Mouse (Mus musculus): Measurements from ENCODE around the gene Krt23.

Krt23 gene

DNA sequence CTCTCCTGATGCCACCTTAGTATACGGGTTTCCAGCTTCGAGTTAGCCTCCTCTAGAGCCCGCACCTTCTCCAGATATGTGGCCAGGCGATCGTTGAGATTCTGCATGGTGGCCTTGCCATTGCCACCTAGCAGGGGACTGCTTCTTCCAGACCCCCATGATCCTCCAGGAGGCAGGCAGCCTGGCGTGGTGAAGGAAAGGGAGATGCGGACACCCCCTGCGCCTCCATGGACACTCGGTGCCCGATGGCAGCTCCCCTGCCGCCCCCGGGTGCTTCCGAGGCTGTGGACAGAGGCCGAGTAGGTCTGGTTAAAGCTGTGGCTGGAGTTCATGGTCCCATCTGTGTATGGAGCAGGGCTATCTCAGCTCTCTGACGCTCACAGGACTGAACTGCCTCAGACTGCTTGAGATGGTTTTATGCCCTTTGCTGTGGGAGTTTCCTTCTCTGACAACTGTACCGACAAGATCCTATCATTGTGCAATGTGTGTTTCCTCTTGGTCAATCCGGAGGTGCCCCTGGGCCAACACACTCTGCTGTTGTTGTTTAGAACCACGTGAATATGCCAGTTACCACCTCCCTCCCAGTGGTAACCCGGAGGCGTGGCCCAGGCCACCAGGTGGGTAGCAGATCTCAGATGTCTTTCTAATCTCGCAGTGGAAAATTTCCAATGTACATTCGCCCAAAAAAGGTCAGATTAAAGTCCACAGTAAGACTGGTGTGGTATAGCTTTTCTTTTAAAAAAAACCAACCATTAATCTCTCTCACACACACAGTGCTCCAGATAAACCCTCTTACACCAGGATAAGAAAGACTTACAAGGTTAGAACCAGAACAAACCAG lies at the start of gene Krt23:
Gene Krt23 (minus strand): TSS at position 405 of the 841 bp plus-strand sequence.
- no peak for DNase-seq (ENCODE audit: low spot score)

DNA sequence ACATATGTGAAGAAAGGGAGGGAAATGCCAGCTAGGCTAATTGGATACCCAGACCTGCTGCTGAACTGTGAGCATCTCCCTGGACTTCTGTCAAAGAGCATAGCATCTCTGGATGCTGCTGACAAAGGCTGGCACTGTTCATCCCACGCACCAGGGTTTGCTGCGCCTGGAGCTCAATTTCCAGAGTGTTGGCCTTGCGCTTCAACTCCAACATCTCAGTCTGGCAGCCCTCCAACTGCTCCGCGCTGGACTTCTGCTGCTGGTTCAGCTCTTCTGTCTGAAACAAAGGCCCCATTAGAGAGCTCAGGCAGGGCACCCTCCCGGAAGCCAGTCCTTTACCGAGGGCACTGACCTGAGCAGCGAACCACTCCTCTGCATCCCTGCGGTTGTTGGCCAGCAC lies 46.8 kb upstream of the Krt23 start:
- no peak for DNase-seq (ENCODE audit: low spot score)

DNA sequence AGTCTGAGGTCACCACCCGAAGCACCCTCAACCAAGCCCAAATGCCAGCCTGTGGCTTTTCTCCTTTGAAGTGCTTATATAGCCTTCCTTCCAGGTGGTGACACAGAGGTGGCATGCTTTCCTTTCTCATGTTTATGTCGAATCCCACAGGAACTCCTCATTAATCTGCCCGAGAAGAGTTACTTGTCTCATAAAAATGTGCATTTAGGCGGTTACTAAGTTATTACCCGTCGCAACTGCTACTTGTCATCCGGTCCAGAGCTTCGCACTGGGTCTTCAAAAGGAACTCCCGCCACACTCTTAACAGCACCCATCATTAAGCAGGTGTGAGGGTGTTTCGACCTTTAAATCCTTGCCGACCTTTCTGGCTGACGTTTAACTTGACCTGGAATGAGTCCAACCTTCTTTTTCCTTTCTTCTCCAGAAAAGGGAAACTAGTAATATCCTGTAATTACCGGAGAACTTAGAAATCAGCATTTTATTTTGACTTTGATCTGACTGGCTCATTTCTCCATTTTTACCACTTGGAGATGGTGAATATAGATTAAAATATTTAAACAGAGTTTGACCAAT lies 28.4 kb upstream of the Krt23 start, which contains the start of gene Krt39:
Gene Krt39 (minus strand): TSS at position 51 of the 573 bp plus-strand sequence.
- no peak for DNase-seq (ENCODE audit: low spot score)

DNA sequence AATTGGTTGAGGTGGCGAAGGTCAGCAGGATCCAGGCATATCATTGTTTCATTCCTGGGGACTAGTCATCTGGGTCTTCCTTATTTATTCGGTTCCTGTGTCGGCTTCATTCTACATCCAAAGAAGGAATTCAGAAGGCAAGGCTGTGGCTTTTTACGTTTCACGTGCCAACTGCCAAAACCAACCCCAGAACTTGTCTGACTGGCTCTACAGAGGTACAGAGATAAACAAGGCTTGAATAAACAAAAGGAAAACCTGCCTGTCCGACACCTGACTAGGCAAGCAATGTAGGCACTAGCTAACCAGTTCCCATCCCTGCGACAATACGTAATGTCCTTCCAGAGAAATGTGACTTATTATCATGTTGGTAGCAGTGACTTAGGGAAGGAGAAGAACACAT lies 21.2 kb upstream of the Krt23 start:
- DNase-seq (ENCODE audit: low spot score), result no peak

DNA sequence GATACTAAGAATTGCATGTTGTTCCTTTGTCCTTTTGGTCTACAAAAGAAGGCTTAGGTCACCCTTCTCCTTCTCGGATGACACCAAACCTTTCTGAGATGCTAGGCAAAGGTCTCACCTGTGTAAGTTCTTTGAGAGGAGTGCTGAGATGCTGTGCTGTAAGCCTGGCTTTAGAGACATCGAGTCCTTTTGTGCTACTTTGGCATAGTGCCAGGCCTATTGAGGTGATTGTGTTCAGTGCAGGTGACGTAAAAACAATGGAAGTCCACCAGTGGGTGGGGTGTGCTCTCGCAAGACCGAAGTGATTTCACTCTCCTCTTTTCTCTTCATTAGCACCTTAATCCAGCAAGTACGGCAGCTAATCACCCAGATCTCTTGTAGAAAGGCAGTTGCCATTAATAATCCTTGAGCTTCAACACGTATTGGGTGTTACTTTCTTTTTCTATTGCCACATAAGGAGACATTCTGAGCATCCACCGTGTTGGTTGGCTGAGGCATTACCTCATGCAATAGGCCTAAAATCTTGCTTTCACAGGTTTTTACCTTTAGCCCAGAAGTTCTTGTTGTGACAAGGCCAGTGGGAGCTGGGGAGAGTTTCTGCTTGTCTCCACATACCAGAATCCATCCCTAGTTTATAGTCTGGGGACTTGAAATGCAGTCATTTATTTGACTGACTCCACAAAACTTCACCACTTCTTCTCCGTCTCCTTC lies 7.3 kb upstream of the Krt23 start:
- DNase-seq (ENCODE audit: low spot score), result no peak

DNA sequence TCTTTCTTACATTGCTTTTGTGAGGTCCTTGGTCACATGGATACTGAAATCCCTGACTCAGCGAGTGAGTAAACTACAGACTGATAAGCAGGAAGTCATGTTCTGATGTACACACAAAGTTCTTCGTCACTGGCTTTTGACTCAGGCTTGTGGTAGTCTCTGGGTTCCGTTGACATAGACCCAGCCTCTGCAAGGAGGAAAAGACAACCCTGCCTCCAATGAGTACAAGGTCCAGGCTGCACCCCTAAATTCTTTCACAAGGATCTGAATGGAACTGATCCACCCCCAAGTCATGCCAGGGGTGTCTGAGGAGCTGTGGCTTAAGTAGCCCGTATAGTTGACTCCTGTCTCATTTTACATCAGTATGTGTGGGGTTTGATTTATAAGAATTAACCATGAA lies 3.5 kb upstream of the Krt23 start:
- no peak for DNase-seq (ENCODE audit: low spot score)

DNA sequence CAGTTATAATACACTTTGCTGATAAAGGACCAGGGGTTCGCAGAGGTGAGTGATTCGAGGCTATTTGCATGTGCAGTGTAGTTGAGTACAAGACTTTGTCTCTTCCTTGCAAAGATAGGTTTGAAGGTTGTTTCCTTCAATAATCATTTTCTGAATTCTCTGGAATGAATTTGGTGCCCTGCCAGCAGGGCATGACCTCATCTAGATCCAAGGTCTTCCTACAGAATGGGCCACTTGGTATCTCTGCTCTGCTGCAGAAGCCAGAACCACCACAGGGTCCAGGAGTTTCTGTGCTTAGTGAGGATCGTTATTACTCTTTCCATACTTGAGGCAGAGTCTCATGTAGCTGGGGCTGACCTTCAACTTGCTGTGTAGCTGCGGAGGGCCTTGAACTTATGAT lies 1.8 kb upstream of the Krt23 start:
- no peak for DNase-seq (ENCODE audit: low spot score)

DNA sequence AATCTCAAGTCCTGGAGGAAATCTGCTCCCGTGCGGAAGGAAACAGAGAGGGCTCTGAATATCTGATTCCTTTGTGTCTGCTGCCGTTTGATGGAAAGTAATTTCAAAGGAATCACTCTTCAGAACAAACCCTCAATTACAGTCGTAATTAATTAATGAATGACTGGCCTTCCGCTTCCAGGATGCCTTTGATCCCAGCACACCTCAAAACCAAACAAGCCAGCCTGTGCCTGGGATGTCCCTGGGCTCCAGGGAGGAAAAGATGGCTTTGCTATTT lies 575 bp upstream of the Krt23 start:
- DNase-seq (ENCODE audit: low spot score), result no peak

DNA sequence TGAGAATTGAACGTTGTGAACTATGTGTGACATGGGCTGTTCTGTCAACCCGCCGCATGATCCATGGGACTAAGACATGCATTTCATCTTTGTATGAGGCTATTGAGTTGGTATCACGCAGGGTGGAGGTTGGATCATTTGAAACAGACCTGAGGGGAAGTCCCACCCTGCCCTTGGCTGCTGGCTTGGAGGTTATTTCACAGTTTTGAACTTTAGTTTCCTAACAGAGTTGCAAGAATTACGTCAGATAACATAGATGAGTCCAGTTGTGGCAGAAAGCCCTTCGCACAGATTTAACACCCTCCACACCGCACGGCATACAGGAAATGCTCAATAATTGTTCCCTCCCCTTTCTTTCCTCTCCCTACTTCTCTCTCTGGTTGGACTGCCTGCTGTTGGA lies 1.9 kb downstream of the Krt23 start:
- no peak for DNase-seq (ENCODE audit: low spot score)

DNA sequence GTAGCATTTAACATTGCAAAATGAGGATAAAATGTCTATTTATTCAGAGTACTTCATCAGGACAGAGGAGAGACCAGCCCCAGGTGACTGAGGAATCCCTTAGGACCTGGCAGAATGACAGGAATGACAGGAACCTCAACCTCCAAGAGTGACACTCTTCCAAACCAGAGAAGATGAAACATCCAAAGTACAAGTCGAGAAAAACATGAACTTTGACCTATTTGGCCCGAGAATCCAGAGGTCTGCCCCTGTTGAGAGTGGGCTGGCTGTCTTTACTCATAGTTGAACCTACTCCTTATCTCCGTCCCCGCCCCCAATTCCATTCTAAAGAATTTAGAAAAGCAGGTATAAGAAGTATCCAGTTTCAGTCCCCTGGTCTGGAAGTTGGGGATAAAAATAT lies 2.3 kb downstream of the Krt23 start:
- no peak for DNase-seq (ENCODE audit: low spot score)

DNA sequence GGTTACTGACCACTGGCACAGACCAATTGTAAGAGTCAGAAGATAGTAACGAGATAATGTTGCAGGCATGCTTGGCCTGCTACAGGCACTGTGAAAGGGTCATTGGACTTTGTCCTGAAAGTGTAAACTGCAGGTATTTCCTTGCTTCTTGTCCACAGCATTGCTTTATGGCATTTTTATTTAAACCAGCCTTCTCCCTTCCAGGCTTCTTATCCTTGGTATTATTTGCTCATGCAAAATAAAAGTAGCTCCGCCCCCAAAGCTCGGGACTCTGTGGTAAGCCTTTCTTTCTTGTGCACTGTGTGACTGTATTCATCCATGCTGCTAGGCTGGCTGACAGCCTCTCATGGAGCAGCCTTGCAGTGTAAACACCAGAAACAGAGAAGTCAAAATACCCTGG lies 3.7 kb downstream of the Krt23 start:
- DNase-seq (ENCODE audit: low spot score), result no peak

DNA sequence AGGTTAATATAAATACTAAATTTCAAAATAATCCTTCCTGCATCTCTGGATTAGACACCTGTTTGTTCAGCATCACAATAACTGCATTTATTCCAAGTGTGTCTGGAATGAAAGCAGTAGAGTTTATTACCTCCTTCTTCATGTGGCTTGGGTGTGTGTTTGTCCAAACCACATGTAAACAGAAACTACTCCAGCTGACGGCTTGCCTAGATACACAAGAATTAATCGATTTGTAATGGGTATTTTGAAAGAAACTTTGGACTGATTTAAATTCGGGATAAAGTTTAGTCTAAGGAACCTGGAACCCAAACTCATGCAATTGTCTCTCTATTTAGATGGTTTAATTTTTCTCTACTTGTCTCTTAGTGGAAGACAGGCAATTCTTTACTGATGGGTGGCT lies 18.0 kb downstream of the Krt23 start:
- DNase-seq (ENCODE audit: low spot score), result no peak

DNA sequence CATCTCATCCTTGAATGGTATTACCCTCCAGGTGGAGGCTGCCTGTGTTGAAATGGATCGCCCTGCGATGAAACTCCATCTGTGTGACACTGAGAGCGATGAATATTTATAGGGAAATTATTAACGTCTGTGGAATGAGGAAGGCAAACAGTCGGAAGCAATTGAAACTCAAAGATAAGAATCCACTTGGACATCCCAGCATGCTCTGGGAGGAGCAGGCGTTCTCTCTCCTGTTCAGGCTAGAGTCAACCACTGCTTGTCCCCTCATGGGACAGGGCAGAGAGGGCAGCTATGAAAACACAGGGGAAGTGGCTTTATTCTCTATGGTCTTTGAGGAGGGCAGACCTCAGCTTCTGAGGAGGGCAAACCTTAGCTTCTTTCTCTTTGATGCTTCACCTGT lies 19.5 kb downstream of the Krt23 start:
- DNase-seq (ENCODE audit: low spot score), result no peak

DNA sequence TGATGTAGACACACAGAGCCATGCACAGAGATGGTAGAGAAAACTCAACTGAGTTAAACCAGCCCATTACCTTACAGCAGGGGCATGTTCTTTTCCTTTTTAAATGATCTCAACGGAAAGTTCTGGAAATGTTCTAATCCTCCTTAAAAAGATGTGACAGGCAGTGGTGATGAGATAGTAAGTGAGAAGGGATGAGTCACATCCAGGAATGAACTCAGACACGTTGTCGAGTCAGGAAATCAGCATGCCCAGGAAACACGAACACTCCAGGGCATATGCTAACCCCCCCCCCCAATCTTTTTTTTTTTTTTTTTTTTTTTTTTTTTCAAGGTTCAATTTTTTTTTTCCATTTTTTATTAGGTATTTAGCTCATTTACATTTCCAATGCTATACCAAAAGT lies 20.5 kb downstream of the Krt23 start:
- DNase-seq (ENCODE audit: low spot score), result no peak

DNA sequence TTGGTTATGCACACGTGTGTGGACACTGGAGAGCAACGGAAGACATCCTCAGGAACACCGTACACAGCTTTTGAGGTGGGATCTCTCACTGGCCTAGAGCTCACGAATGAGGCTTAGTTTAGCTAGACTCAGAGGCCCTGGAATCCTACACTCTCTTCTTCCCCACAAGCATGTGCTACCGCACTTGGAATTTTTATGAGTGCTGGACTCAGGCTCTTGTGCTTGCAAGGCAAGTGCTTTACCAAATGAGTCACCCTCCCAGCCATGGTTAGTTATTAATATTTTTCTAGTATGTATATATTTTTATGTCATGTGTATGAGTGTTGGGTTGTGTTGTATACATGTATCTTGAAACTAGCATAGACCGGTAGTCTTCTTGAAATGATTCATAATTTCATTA lies 21.0 kb downstream of the Krt23 start:
- DNase-seq (ENCODE audit: low spot score), result no peak

DNA sequence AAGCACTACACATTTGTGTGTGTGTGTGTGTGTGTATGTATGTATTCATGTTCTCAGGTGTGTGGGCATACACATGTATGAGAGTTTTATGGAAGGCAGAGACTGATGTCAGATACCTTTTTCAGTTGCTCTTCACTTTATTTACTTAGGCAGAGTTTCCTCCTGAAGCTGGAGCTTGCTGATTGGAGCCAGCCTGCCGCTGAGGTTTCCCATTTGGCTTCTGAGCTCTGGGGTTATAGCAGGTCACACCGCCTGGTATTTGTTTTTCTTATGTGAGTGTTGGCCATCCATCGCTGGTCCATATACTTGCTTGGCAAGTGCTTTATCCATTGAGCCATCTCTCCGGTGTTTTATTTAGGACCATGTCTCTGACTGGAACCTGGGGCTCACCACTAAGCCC lies 23.7 kb downstream of the Krt23 start:
- DNase-seq (ENCODE audit: low spot score), result no peak

DNA sequence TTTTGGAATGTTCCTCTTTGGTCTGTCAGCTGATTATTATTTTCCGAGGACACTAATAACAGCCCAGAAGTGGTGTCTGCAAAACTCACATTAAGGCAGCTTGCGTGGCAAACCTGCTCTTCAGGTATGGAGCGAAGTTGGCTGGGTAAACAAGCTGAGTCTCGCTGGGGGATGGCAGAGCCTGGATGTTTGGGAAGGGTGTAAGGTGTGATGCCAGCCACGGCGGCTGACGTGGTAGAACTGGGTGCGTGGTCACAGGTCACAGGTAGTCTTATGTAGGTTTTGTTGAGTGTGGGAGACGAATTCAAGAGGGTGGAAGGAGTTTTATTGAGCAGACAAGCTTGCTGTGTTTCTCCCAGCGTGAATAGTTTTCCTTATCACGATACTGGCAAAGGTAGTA lies 24.4 kb downstream of the Krt23 start:
- no peak for DNase-seq (ENCODE audit: low spot score)

DNA sequence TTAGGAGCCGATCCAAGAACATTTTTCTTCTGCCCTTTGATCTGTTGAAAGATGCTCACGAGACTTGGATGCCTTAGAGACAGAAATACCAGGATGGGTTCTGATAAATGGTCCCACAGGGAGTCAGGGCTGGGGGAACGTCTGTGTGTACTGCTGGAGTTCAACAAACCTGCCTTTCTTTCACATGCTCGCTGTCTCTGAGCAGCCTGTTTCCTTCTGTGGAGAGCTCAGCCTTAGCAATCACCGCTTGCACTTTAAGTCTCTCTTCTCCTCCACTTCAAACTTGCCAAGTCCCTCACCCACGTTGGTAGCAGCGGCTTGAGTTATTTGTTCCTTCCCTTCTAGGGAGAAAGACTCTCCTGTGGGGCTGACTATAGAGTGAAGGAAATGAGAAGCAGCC lies 26.6 kb downstream of the Krt23 start:
- DNase-seq (ENCODE audit: low spot score), result no peak

DNA sequence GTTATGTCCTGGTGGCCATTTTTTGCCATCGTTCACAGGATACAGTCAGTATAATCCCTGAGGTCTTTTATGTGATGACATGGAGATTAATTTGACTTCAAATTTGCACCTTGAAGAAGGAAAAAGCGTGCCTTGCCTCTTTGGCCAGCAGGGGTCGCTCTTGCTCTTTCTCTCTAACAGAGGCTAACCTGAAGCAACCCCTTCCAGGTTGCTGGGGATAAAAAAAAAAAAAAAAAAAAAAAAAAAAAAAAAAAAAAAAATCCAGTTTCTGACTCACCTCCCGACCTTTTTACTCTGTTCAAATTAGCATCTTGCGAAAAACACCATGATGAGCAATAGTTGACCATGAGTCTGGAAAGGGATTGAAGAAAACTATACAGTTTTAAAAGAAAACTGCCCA lies 28.1 kb downstream of the Krt23 start:
- DNase-seq (ENCODE audit: low spot score), result peak; percentile 9

DNA sequence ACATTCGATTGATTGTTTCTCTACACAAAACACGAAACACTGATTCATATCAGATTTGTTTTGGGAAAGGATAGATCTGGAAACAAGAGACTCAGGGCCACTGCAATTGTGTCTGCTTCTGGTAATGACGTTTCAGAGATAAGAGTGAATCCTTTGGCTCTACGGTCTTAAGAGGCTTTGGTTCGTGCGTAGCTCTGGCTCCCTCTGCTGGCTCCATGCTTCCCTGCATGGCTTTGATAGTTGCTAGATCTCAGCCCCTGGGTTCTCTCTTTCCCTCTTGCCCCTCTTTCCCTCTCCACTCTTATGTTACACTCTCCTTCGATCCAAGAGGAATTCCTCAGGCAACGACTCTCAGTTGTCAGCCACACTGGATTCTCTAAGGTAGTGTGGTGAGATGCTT lies 29.8 kb downstream of the Krt23 start:
- DNase-seq (ENCODE audit: low spot score), result peak; percentile 5

DNA sequence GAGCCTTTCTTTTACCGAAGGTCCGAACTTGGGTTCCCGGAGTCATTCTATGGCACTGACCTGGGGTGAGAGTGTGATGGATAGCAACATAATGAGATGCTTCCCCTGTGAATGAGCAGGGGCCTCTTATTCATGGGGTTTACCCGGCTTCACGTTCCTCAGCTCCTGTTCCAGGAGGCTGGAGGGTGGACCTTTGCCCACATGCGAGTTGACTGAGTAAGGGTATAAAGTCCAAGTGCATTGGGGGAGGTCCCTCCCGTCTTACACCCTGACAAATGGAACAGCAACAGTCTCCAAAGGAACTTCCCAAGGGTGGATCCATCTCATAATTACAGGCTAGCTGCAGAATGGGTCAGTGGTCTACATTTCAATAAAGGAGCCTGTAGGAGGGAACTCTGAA lies 31.2 kb downstream of the Krt23 start:
- no peak for DNase-seq (ENCODE audit: low spot score)

DNA sequence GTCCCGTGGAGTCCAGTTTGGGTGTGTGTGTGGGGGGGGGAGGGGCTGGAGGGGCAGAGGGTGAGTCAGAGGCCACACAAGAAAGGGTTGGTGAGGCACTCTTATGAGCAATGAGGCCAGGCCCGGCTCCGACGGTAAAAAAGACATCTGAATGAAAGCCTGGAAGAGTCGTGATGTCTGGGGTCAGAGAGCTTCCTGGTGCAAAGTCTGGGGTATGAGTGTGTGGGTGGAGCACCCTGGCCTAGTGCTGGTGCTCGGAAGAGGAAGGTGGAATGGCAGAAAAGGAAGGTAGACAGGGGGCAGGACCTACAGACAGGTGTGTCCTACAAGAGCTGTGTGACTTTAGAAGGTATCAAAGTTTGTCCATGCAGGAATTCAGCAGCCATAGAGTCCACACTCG lies 34.0 kb downstream of the Krt23 start:
- DNase-seq (ENCODE audit: low spot score), result no peak

DNA sequence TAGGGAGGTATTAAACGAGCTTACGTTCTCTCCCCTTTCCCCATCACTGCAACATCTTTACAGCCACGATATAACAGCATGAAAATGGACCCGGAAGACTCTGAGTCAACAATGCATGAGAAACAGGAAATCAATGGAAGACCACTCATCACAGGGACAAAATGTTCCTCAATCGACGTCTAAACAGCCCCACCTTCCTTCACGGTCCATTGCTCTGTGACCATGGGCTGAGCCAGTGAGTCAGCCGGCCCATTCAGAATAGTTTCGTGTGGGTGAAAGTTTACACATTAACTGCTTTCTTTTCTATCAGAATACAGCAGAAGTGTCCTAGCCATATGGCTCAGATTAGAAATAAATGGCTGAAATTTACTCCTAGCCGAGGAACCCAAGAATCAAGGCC lies 38.2 kb downstream of the Krt23 start:
- DNase-seq (ENCODE audit: low spot score), result no peak

DNA sequence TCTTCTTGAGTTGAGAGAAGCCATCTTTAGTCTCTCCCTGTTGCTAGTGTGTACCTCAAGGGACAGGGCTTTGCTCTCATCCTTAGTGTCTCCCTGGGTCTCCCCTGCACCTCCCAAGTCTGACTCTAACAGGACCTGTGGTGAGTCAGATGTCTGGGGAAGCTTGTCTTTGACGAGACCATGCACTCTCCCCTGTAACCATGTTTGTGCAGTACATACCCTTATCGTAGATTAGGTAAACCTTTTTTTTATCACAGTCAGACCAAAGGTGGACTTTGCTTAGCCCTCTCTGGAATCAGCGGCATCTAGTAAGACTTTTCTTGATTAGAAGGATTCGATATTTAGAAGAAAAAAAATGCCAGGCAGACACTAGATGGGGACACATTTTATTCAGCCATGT lies 38.9 kb downstream of the Krt23 start:
- no peak for DNase-seq (ENCODE audit: low spot score)

All from spleen, adult 12 weeks (tissue).